Comparison of ENCODE assay signal across 19 mouse cellular contexts in the genomic region with DNA sequence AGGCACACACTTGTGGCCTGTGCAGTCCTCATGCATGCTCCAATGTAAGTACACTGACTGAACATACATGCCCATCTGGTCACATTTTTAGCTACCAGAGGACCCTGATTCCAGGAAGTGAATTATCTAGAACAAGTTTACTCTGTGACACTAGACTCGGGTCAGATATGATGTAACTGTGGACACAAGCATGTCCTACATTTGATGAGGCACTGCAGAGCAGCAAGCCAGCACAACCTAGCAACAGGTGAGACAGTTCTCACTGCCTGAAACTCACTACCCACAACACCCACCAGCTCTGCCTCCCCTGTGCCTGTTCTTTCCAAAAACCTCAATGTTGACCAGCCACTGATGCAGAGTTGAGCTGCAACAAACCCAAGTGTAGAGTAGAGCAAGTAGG. TPM values are rescaled to one million over a fixed set of nuclear protein-coding genes. Genes with fewer than 3 reads are reported as not detected.
A peak's percentile ranks its signal among the peaks of the same experiment; 100 is the strongest.
DNase-seq lines count a peak whose midpoint lies in the region; ATAC-seq and TF ChIP-seq lines count a peak whose summit lies in the region.
"Had no signal": no experiment of that assay in that cellular context is flagged by ENCODE, and none has a peak within 500 bp of the region (broad histone marks: within the 10 kb centered on the region; RNA-seq: fewer than 3 reads in every experiment).

No protein-coding gene starts in this region.

- H3K4me1 ChIP-seq in embryonic facial prominence, embryonic 14.5 days (ENCODE audit: control insufficient read depth, insufficient read depth, low read length), result peaks cover 12% of the 10 kb centered on the region
- H3K4me1 ChIP-seq in embryonic facial prominence, embryonic 10.5 days, result peaks cover 26% of the 10 kb centered on the region
- peaks cover 16% of the 10 kb centered on the region for H3K4me1 ChIP-seq in liver, adult 2 months (ENCODE audit: control insufficient read depth, insufficient read depth, low read length)
- H3K4me1 ChIP-seq in liver, embryonic 11.5 days (replicated peaks; ENCODE audit: control insufficient read depth, insufficient read depth, low read length), result peaks cover 26% of the 10 kb centered on the region
- peaks cover 46% of the 10 kb centered on the region for H3K4me1 ChIP-seq in liver, embryonic 15.5 days (replicated peaks)

- no peak for TF ChIP-seq POLR2A in liver, adult 2 months (IDR thresholded peaks at IDR 0.05; ENCODE audit: extremely low read depth, insufficient read depth, low read length)

- no peaks in the 10 kb centered on the region for H3K9me3 ChIP-seq in embryonic facial prominence, embryonic 14.5 days (ENCODE audit: control insufficient read depth, low read length)
- no peaks in the 10 kb centered on the region for H3K9me3 ChIP-seq in embryonic facial prominence, embryonic 10.5 days
- no peaks in the 10 kb centered on the region for H3K9me3 ChIP-seq in liver, embryonic 11.5 days (ENCODE audit: control insufficient read depth, low read length)
- no peaks in the 10 kb centered on the region for H3K9me3 ChIP-seq in liver, embryonic 15.5 days (replicated peaks)
- H3K9me3 ChIP-seq: forebrain, embryonic 10.5 days; heart, embryonic 10.5 days; lung, embryonic 15.5 days; midbrain, embryonic 12.5 days had no signal

- no peak overlapping the region for H3K4me2 ChIP-seq in embryonic facial prominence, embryonic 14.5 days (ENCODE audit: low read depth, low read length)
- H3K4me2 ChIP-seq in liver, embryonic 11.5 days, result peak overlapping the region; percentile 92
- peak overlapping the region; percentile 8; the same call in 1 of the 2 replicates for H3K4me2 ChIP-seq in liver, embryonic 15.5 days
- H3K4me2 ChIP-seq: hindbrain, embryonic 14.5 days; lung, embryonic 15.5 days; midbrain, embryonic 12.5 days had no signal

- H3K27ac ChIP-seq in embryonic facial prominence, embryonic 14.5 days (replicated peaks; ENCODE audit: low read depth, low read length), result no peak overlapping the region
- H3K27ac ChIP-seq in embryonic facial prominence, embryonic 10.5 days (replicated peaks), result no peak overlapping the region
- H3K27ac ChIP-seq in liver, adult 2 months (replicated peaks; ENCODE audit: insufficient read depth, low read depth, low read length), result peak overlapping the region; percentile 11; the same call in 1 of the 2 replicates
- no peak overlapping the region for H3K27ac ChIP-seq in liver, embryonic 11.5 days (ENCODE audit: low read depth, low read length)
- H3K27ac ChIP-seq in liver, embryonic 15.5 days (replicated peaks), result no peak overlapping the region
- H3K27ac ChIP-seq: forebrain, embryonic 10.5 days; heart, embryonic 10.5 days; hindbrain, embryonic 14.5 days; kidney, postnatal 0 days; left cerebral cortex, adult 2 months; lung, embryonic 15.5 days; macrophage; midbrain, embryonic 12.5 days; stomach, postnatal 0 days had no signal

- H3K9ac ChIP-seq in embryonic facial prominence, embryonic 14.5 days (ENCODE audit: low read depth, low read length), result peak overlapping the region; percentile 30; the same call in 1 of the 2 replicates
- no peak overlapping the region for H3K9ac ChIP-seq in liver, adult 2 months (ENCODE audit: low read depth, low read length)
- H3K9ac ChIP-seq in liver, embryonic 11.5 days (ENCODE audit: low read depth, low read length), result no peak overlapping the region
- H3K9ac ChIP-seq in liver, embryonic 15.5 days, result no peak overlapping the region
- H3K9ac ChIP-seq: hindbrain, embryonic 14.5 days; lung, embryonic 15.5 days; midbrain, embryonic 12.5 days had no signal

- peaks cover 30% of the 10 kb centered on the region for H3K79me2 ChIP-seq in liver, adult 2 months (ENCODE audit: control insufficient read depth, insufficient read depth, low read length)

- no peak for TF ChIP-seq CTCF in liver, adult 2 months (IDR thresholded peaks at IDR 0.05; ENCODE audit: low read depth, low read length)

- DNase-seq in embryonic facial prominence, embryonic 14.5 days (ENCODE audit: low spot score), result no peak
- no peak for DNase-seq in embryonic facial prominence, embryonic 10.5 days (ENCODE audit: low spot score)
- peak; percentile 76 for DNase-seq in liver, adult 2 months (ENCODE audit: extremely low read depth, low read depth, low spot score)
- no peak for DNase-seq in liver
- no peak for DNase-seq in liver, embryonic 11.5 days (ENCODE audit: low spot score)
- no peak for DNase-seq in kidney, postnatal 14 days
- DNase-seq: adrenal gland, postnatal 25 days; heart, postnatal 4 days; kidney, adult 2 months had no signal

- 90% methylated on average over 1 of the region's 1 CpGs for WGBS in embryonic facial prominence, embryonic 14.5 days
- WGBS in embryonic facial prominence, embryonic 10.5 days, result 85% methylated on average over 1 of the region's 1 CpGs
- WGBS in liver, adult 2 months, result 9% methylated on average over 1 of the region's 1 CpGs
- 40% methylated on average over 1 of the region's 1 CpGs for WGBS in liver, embryonic 11.5 days
- WGBS in liver, embryonic 15.5 days (ENCODE audit: insufficient replicate concordance), result 11% methylated on average over 1 of the region's 1 CpGs

- no peaks in the 10 kb centered on the region for H3K27me3 ChIP-seq in embryonic facial prominence, embryonic 14.5 days (replicated peaks; ENCODE audit: control insufficient read depth, insufficient read depth, low read length)
- H3K27me3 ChIP-seq in embryonic facial prominence, embryonic 10.5 days (replicated peaks; ENCODE audit: low read depth, poor library complexity, severe bottlenecking), result peaks cover 9% of the 10 kb centered on the region
- H3K27me3 ChIP-seq in liver, adult 2 months (ENCODE audit: control insufficient read depth, insufficient read depth, low read length), result no peaks in the 10 kb centered on the region
- H3K27me3 ChIP-seq in liver, embryonic 11.5 days (replicated peaks; ENCODE audit: control insufficient read depth, insufficient read depth, low read length), result no peaks in the 10 kb centered on the region
- peaks cover 6% of the 10 kb centered on the region for H3K27me3 ChIP-seq in liver, embryonic 15.5 days
- H3K27me3 ChIP-seq: lung, embryonic 15.5 days had no signal

- ATAC-seq in embryonic facial prominence, embryonic 14.5 days (ENCODE audit: low read depth), result no peak
- ATAC-seq in liver, embryonic 11.5 days (replicated peaks; ENCODE audit: low FRiP score), result no peak
- no peak for ATAC-seq in liver, embryonic 15.5 days (ENCODE audit: insufficient read depth)

- H3K4me3 ChIP-seq in embryonic facial prominence, embryonic 14.5 days (ENCODE audit: low read depth, low read length), result no peak overlapping the region
- H3K4me3 ChIP-seq in embryonic facial prominence, embryonic 10.5 days, result no peak overlapping the region
- H3K4me3 ChIP-seq in liver, adult 2 months (ENCODE audit: insufficient read depth, low read depth, low read length), result no peak overlapping the region
- H3K4me3 ChIP-seq in liver, embryonic 11.5 days (ENCODE audit: low read depth, low read length), result no peak overlapping the region
- no peak overlapping the region for H3K4me3 ChIP-seq in liver, embryonic 15.5 days (replicated peaks)
- H3K4me3 ChIP-seq: forebrain, embryonic 10.5 days; heart, embryonic 10.5 days; left cerebral cortex, adult 2 months; lung, embryonic 15.5 days; midbrain, embryonic 12.5 days had no signal

- peaks cover 50% of the 10 kb centered on the region for H3K36me3 ChIP-seq in embryonic facial prominence, embryonic 14.5 days (ENCODE audit: control insufficient read depth, insufficient read depth, low read length)
- peaks cover 62% of the 10 kb centered on the region for H3K36me3 ChIP-seq in embryonic facial prominence, embryonic 10.5 days (replicated peaks)
- H3K36me3 ChIP-seq in liver, adult 2 months (ENCODE audit: control insufficient read depth, insufficient read depth, low read length), result peaks cover 13% of the 10 kb centered on the region
- H3K36me3 ChIP-seq in liver, embryonic 11.5 days (ENCODE audit: control insufficient read depth, insufficient read depth, low read length), result peaks cover 17% of the 10 kb centered on the region
- peaks cover 37% of the 10 kb centered on the region for H3K36me3 ChIP-seq in liver, embryonic 15.5 days (replicated peaks)

RNA-seq across cellular contexts. Expression of gene Ppfia1, which starts 2.7 kb away (rescaled TPM):
- 38.6 and 39.6 TPM in 2 replicates for polyA plus RNA-seq in embryonic facial prominence, embryonic 14.5 days (2014; fragmentation: Nextera tagmentation; extraction: Ambion mirVana)
- 44.3 and 44.6 TPM in 2 replicates for polyA plus RNA-seq in embryonic facial prominence, embryonic 10.5 days (2016; fragmentation: Nextera tagmentation; extraction: Ambion mirVana)
- 14.5 and 15.4 TPM in 2 replicates for total RNA-seq in liver, adult 2 months (2014; rRNA removed)
- polyA plus RNA-seq in liver, adult 2 months (2012; rRNA removed), result 17.1 and 22.0 TPM in 2 replicates
- polyA plus RNA-seq in liver, embryonic 11.5 days (2014; fragmentation: Nextera tagmentation; extraction: Ambion mirVana), result 45.4 and 46.5 TPM in 2 replicates
- polyA plus RNA-seq in liver, embryonic 15.5 days (2015; fragmentation: Nextera tagmentation; extraction: Ambion mirVana), result 12.3 and 12.6 TPM in 2 replicates

RNA-seq across cellular contexts. Expression of gene Fadd, which starts 31.5 kb away (rescaled TPM):
- 8.0 and 9.5 TPM in 2 replicates for polyA plus RNA-seq in embryonic facial prominence, embryonic 14.5 days (2014; fragmentation: Nextera tagmentation; extraction: Ambion mirVana)
- 10.7 and 12.0 TPM in 2 replicates for polyA plus RNA-seq in embryonic facial prominence, embryonic 10.5 days (2016; fragmentation: Nextera tagmentation; extraction: Ambion mirVana)
- 2.3 and 2.5 TPM in 2 replicates for total RNA-seq in liver, adult 2 months (2014; rRNA removed)
- polyA plus RNA-seq in liver, adult 2 months (2012; rRNA removed), result 8.0 and 8.7 TPM in 2 replicates
- polyA plus RNA-seq in liver, embryonic 11.5 days (2014; fragmentation: Nextera tagmentation; extraction: Ambion mirVana), result 11.7 and 12.5 TPM in 2 replicates
- polyA plus RNA-seq in liver, embryonic 15.5 days (2015; fragmentation: Nextera tagmentation; extraction: Ambion mirVana), result 4.4 and 4.5 TPM in 2 replicates
